Mouse (Mus musculus) kidney, adult 18-20 months (tissue): Measurements from ENCODE around the gene Dars2.
"Not testable (repeated sequence)": the region's sequence is repeated elsewhere in the genome, so short reads cannot be mapped to it uniquely, and the experiment has no call there.

Source experiments
- DNase-seq: peaks from one replicate; pipeline ENCODE4 v3.0.0; 2021

Gene Dars2

GRCm38 (mm10) chr1:161035281-161035785, 35.1 kb downstream of the Dars2 start:
- DNase-seq, result no peak

GRCm38 (mm10) chr1:161034435-161035280, 35.8 kb downstream of the Dars2 start, which contains the start of gene Zbtb37:
Zbtb37 (minus strand) TSS chr1:161034849.
- peak; percentile 99 for DNase-seq

GRCm38 (mm10) chr1:161033856-161034434, 36.5 kb downstream of the Dars2 start:
- no peak for DNase-seq

- DNase-seq, result no peak
These were observed 38.1 kb downstream of the Dars2 start for GRCm38 (mm10) chr1:161032345-161032744.

- no peak for DNase-seq
These were observed 38.6 kb downstream of the Dars2 start for GRCm38 (mm10) chr1:161031881-161032280.

GRCm38 (mm10) chr1:161030058-161030457, 40.4 kb downstream of the Dars2 start:
- no peak for DNase-seq

- not testable (repeated sequence) for DNase-seq
These were observed 42.0 kb downstream of the Dars2 start for GRCm38 (mm10) chr1:161028427-161028826.

GRCm38 (mm10) chr1:161027196-161027595, 43.3 kb downstream of the Dars2 start:
- no peak for DNase-seq

GRCm38 (mm10) chr1:161025410-161026210, 44.8 kb downstream of the Dars2 start:
- no peak for DNase-seq

- no peak for DNase-seq
These were observed 50.4 kb downstream of the Dars2 start for GRCm38 (mm10) chr1:161020051-161020450.

GRCm38 (mm10) chr1:161016378-161016777, 54.1 kb downstream of the Dars2 start:
- DNase-seq, result no peak

GRCm38 (mm10) chr1:161010436-161010835, 60.0 kb downstream of the Dars2 start:
- DNase-seq, result no peak

GRCm38 (mm10) chr1:161008038-161008437, 62.4 kb downstream of the Dars2 start:
- DNase-seq, result no peak

GRCm38 (mm10) chr1:161006471-161006870, 64.0 kb downstream of the Dars2 start:
- DNase-seq, result no peak

GRCm38 (mm10) chr1:161005526-161005925, 64.9 kb downstream of the Dars2 start:
- no peak for DNase-seq

GRCm38 (mm10) chr1:161004942-161005341, 65.5 kb downstream of the Dars2 start:
- no peak for DNase-seq

- DNase-seq, result no peak
These were observed 76.6 kb downstream of the Dars2 start for GRCm38 (mm10) chr1:160993851-160994250.
